Mouse (Mus musculus) embryonic fibroblast, embryonic 13.5 days (primary cell): ENCODE results near the gene Slfn4. TPM values are rescaled to one million over a fixed set of nuclear protein-coding genes. Genes with fewer than 3 reads are reported as not detected.
"Not testable (repeated sequence)": the region's sequence is repeated elsewhere in the genome, so short reads cannot be mapped to it uniquely, and the experiment has no call there.

ENCODE experiments used
- H3K27ac ChIP-seq: 2 replicates; pipeline ENCODE4 v1.5.1; 2012; ENCODE audit warnings: low read length, control low read depth, inconsistent platforms; ENCODE audit not compliant: insufficient read depth
- H3K4me1 ChIP-seq: 2 replicates; pipeline ENCODE4 v1.6.1; 2011; ENCODE audit warnings: low read length; ENCODE audit not compliant: control insufficient read depth, insufficient read depth
- H3K4me3 ChIP-seq: 2 replicates; pipeline ENCODE4 v1.5.1; 2011; ENCODE audit warnings: mild to moderate bottlenecking, control low read depth, low read length; ENCODE audit not compliant: insufficient read depth
- CTCF ChIP-seq: IDR thresholded peaks from 2 replicates; pipeline ENCODE4 v1.5.1; 2011; ENCODE audit warnings: mild to moderate bottlenecking, control low read depth, low read length, moderate library complexity, borderline replicate concordance; ENCODE audit not compliant: insufficient read depth
- POLR2A ChIP-seq: IDR thresholded peaks from 2 replicates; pipeline ENCODE4 v1.6.1; 2011; ENCODE audit warnings: low read depth, mild to moderate bottlenecking, control low read depth, low read length, moderate library complexity
- polyA plus RNA-seq: library from polyadenylated mRNA; stranded (reverse); fragments of >200 nt; gene quantifications from 2 replicates; pipeline ENCODE4 v1.2.4, GENCODE M21; 2011; ENCODE audit warnings: low read depth; ENCODE audit not compliant: missing spikeins, insufficient read length

Slfn4 gene
- not detected in 2 replicates for polyA plus RNA-seq

- Histone ChIP-seq H3K27ac (no peak within 1 kb of the TSS), H3K4me3 (no peak within 1 kb of the TSS), H3K4me1 (no peaks in the 10 kb centered on the region)
- TF ChIP-seq POLR2A = no peak
- no peak for TF ChIP-seq CTCF
These were observed at the start of gene Slfn4 for GRCm38 (mm10) chr11:83174948-83175539. TSS of gene Slfn4 (plus strand) at chr11:83175186.

GRCm38 (mm10) chr11:83125633-83126032 is 49.4 kb upstream of the Slfn4 start:
- not testable (repeated sequence) for H3K27ac ChIP-seq, H3K4me3 ChIP-seq, H3K4me1 ChIP-seq

GRCm38 (mm10) chr11:83137253-83137652 is 37.7 kb upstream of the Slfn4 start:
- H3K4me3 ChIP-seq, H3K4me1 ChIP-seq, H3K27ac ChIP-seq: not testable (repeated sequence)

GRCm38 (mm10) chr11:83148939-83149338 is 26.0 kb upstream of the Slfn4 start:
- not testable (repeated sequence) for H3K27ac ChIP-seq, H3K4me3 ChIP-seq, H3K4me1 ChIP-seq

GRCm38 (mm10) chr11:83191134-83191893 is 16.3 kb downstream of the Slfn4 start, which contains the start of gene Slfn3:
TSS of gene Slfn3 (plus strand) at chr11:83191330.
- Histone ChIP-seq H3K27ac (no peak within 1 kb of the TSS), H3K4me1 (no peaks in the 10 kb centered on the region), H3K4me3 (no peak within 1 kb of the TSS)
- no peak for TF ChIP-seq CTCF
- no peak for TF ChIP-seq POLR2A

GRCm38 (mm10) chr11:83192001-83192400 is 17.0 kb downstream of the Slfn4 start:
- no peaks in the 10 kb centered on the region for H3K4me1 ChIP-seq
- H3K27ac ChIP-seq = no peak overlapping the region
- no peak for TF ChIP-seq CTCF
- H3K4me3 ChIP-seq = no peak overlapping the region

- Histone ChIP-seq H3K27ac (no peak overlapping the region), H3K4me3 (no peak overlapping the region), H3K4me1 (no peaks in the 10 kb centered on the region)
- TF ChIP-seq CTCF = no peak
- no peak for TF ChIP-seq POLR2A
These were observed 30.0 kb downstream of the Slfn4 start for GRCm38 (mm10) chr11:83205002-83205401.

GRCm38 (mm10) chr11:83216119-83216518 is 41.1 kb downstream of the Slfn4 start:
- H3K4me3 ChIP-seq = no peak overlapping the region
- TF ChIP-seq CTCF (no peak), POLR2A (no peak)
- H3K27ac ChIP-seq = no peak overlapping the region
- H3K4me1 ChIP-seq = no peaks in the 10 kb centered on the region

- no peaks in the 10 kb centered on the region for H3K4me1 ChIP-seq
- H3K4me3 ChIP-seq = no peak overlapping the region
- TF ChIP-seq POLR2A (no peak), CTCF (no peak)
- no peak overlapping the region for H3K27ac ChIP-seq
These were observed 46.4 kb downstream of the Slfn4 start for GRCm38 (mm10) chr11:83221328-83221877.

GRCm38 (mm10) chr11:83223367-83223766 is 48.4 kb downstream of the Slfn4 start:
- no peak overlapping the region for H3K27ac ChIP-seq
- no peaks in the 10 kb centered on the region for H3K4me1 ChIP-seq
- H3K4me3 ChIP-seq = no peak overlapping the region
- TF ChIP-seq CTCF = no peak
- no peak for TF ChIP-seq POLR2A

- H3K27ac ChIP-seq, H3K4me3 ChIP-seq, H3K4me1 ChIP-seq: not testable (repeated sequence)
These were observed 48.8 kb downstream of the Slfn4 start for GRCm38 (mm10) chr11:83223793-83224192.
